14 mouse cellular contexts compared by ENCODE assay signal in genomic region chr7:64696521-64697281, GRCm38 (mm10).
DNase-seq lines count a peak whose midpoint lies in the region; ATAC-seq lines count a peak whose summit lies in the region.
"Had no signal": no experiment of that assay in that cellular context is flagged by ENCODE, and none has a peak within 500 bp of the region (broad histone marks: within the 10 kb centered on the region; RNA-seq: fewer than 3 reads in every experiment).

No protein-coding gene starts in this region.

- H3K9ac ChIP-seq in forebrain, embryonic 12.5 days, result no peak overlapping the region
- H3K9ac ChIP-seq in hindbrain, embryonic 16.5 days (ENCODE audit: low read depth, low read length), result no peak overlapping the region
- H3K9ac ChIP-seq in neural tube, embryonic 13.5 days, result no peak overlapping the region
- H3K9ac ChIP-seq: limb, embryonic 15.5 days; lung, embryonic 15.5 days had no signal

- peaks cover 14% of the 10 kb centered on the region for H3K36me3 ChIP-seq in forebrain, embryonic 12.5 days (replicated peaks)
- H3K36me3 ChIP-seq in hindbrain, embryonic 16.5 days (ENCODE audit: control insufficient read depth, insufficient read depth, low read length), result peaks cover 3% of the 10 kb centered on the region; the same call in 1 of the 2 replicates
- peaks cover 9% of the 10 kb centered on the region for H3K36me3 ChIP-seq in neural tube, embryonic 13.5 days
- H3K36me3 ChIP-seq: limb, embryonic 15.5 days; lung, embryonic 15.5 days had no signal

- H3K27me3 ChIP-seq in forebrain, embryonic 12.5 days, result no peaks in the 10 kb centered on the region
- H3K27me3 ChIP-seq in hindbrain, embryonic 16.5 days (replicated peaks; ENCODE audit: control insufficient read depth, insufficient read depth, low read length), result no peaks in the 10 kb centered on the region
- H3K27me3 ChIP-seq in neural tube, embryonic 13.5 days, result no peaks in the 10 kb centered on the region
- H3K27me3 ChIP-seq: limb, embryonic 15.5 days; lung, embryonic 15.5 days had no signal

- H3K4me3 ChIP-seq in forebrain, embryonic 12.5 days (replicated peaks), result no peak overlapping the region
- H3K4me3 ChIP-seq in hindbrain, embryonic 16.5 days (ENCODE audit: low read length), result no peak overlapping the region
- H3K4me3 ChIP-seq in neural tube, embryonic 13.5 days, result no peak overlapping the region
- H3K4me3 ChIP-seq: erythroblast, embryonic 14.5 days; limb, embryonic 15.5 days; lung, embryonic 15.5 days had no signal

- peaks cover 28% of the 10 kb centered on the region for H3K4me1 ChIP-seq in forebrain, embryonic 12.5 days
- peaks cover 15% of the 10 kb centered on the region for H3K4me1 ChIP-seq in hindbrain, embryonic 16.5 days (ENCODE audit: control insufficient read depth, insufficient read depth, low read depth, low read length)
- H3K4me1 ChIP-seq in neural tube, embryonic 13.5 days (replicated peaks), result peaks cover 54% of the 10 kb centered on the region
- H3K4me1 ChIP-seq: limb, embryonic 15.5 days; lung, embryonic 15.5 days had no signal

- H3K27ac ChIP-seq in forebrain, embryonic 12.5 days, result peak overlapping the region; percentile 75
- H3K27ac ChIP-seq in hindbrain, embryonic 16.5 days (ENCODE audit: low read depth, low read length), result peak overlapping the region; percentile 51; the same call in 1 of the 2 replicates
- peak overlapping the region; percentile 63 for H3K27ac ChIP-seq in neural tube, embryonic 13.5 days (replicated peaks)
- H3K27ac ChIP-seq: limb, embryonic 15.5 days; lung, embryonic 15.5 days had no signal

- H3K9me3 ChIP-seq in forebrain, embryonic 12.5 days, result no peaks in the 10 kb centered on the region
- H3K9me3 ChIP-seq in hindbrain, embryonic 16.5 days (ENCODE audit: control insufficient read depth, low read length), result no peaks in the 10 kb centered on the region
- H3K9me3 ChIP-seq in neural tube, embryonic 13.5 days, result no peaks in the 10 kb centered on the region
- H3K9me3 ChIP-seq: limb, embryonic 15.5 days; lung, embryonic 15.5 days had no signal

- 47% methylated on average over 14 of the region's 14 CpGs for WGBS in forebrain, embryonic 12.5 days
- 35% methylated on average over 14 of the region's 14 CpGs for WGBS in hindbrain, embryonic 16.5 days
- 31% methylated on average over 14 of the region's 14 CpGs for WGBS in neural tube, embryonic 13.5 days

- peak; percentile 34 for DNase-seq in layer of hippocampus, adult 9-11 months
- no peak for DNase-seq in layer of hippocampus, postnatal 36 days
- DNase-seq: heart, postnatal 10 days; kidney, adult 18-20 months; retina, postnatal 1 day; thymus, postnatal 25 days had no signal

- H3K4me2 ChIP-seq in forebrain, embryonic 12.5 days, result 0 out of 2 replicates have a peak overlapping the region, but pooled peaks have one; percentile 1
- peak overlapping the region; percentile 10; the same call in 1 of the 2 replicates for H3K4me2 ChIP-seq in hindbrain, embryonic 16.5 days (ENCODE audit: low read length)
- no peak overlapping the region; the same call in 1 of the 2 replicates for H3K4me2 ChIP-seq in neural tube, embryonic 13.5 days
- H3K4me2 ChIP-seq: limb, embryonic 15.5 days; lung, embryonic 15.5 days had no signal

- peak; percentile 83 for ATAC-seq in forebrain, embryonic 12.5 days (ENCODE audit: low FRiP score)
- peak; percentile 62 for ATAC-seq in hindbrain, embryonic 16.5 days
- peak; percentile 83 for ATAC-seq in neural tube, embryonic 13.5 days (ENCODE audit: low read depth)
- ATAC-seq in megakaryocyte progenitor cell, adult 5-6 weeks (replicated peaks; ENCODE audit: poor library complexity), result no peak
- no peak for ATAC-seq in cerebellum, adult (ENCODE audit: insufficient number of reproducible peaks, low FRiP score, low TSS enrichment)

Comparison
In these comparisons a context has a peak if more than half of its experiments do, and no peak if none do; other contexts are left out.
1. ATAC-seq: peak in forebrain, embryonic 12.5 days (single experiment), hindbrain, embryonic 16.5 days (single experiment) and neural tube, embryonic 13.5 days (single experiment); none in megakaryocyte progenitor cell, adult 5-6 weeks (single experiment) and cerebellum, adult (single experiment).
2. Peak in every context shown above with its lines, with median percentiles within 50 percentile points of each other: H3K27ac ChIP-seq.